Mouse (Mus musculus): ENCODE data around the gene Ccdc155. TPM values are rescaled to one million over a fixed set of nuclear protein-coding genes. Genes with fewer than 3 reads are reported as not detected.

The Ccdc155 gene
- polyA plus RNA-seq, 1 experiment from 2014 or later: not detected

DNA sequence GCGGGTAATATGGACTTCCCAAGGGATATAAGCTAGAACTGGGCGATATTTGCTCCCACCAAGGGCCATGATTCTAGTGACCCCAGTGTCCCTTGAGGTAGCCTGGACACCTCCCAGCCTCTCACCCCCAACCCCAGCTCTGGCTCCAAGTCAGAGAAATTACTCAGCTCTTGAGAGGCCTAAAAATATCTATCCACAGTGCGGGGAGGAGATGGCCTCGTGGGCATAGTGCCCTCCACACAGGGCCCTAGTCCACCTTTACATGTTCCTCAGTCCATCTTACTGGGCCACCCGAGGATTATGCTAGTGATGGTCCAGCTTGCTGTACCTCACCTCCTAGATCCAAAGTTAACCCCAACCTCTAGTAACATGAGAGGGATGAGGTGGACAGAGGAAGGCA is 39.9 kb downstream of the Ccdc155 start:
- Histone ChIP-seq H3K27me3 (replicated peaks; ENCODE audit: control insufficient read depth, insufficient read depth, low read length) (peaks cover 71% of the 10 kb centered on the region), H3K27ac (ENCODE audit: low read depth, low read length) (no peak overlapping the region), H3K4me1 (replicated peaks; ENCODE audit: control insufficient read depth, insufficient read depth, low read length) (peaks cover 5% of the 10 kb centered on the region; the same call in 1 of the 2 replicates), H3K4me3 (ENCODE audit: low read depth, low read length) (no peak overlapping the region), H3K4me2 (replicated peaks; ENCODE audit: low read depth) (no peak overlapping the region), H3K36me3 (ENCODE audit: control insufficient read depth, insufficient read depth) (peaks cover 7% of the 10 kb centered on the region; the same call in 1 of the 2 replicates), H3K9ac (ENCODE audit: low read depth, low read length) (no peak overlapping the region), H3K9me3 (ENCODE audit: control insufficient read depth) (peaks cover 4% of the 10 kb centered on the region)
- WGBS: 59% methylated on average over 5 of the region's 5 CpGs
- TF ChIP-seq CTCF (IDR thresholded peaks at IDR 0.05; ENCODE audit: low read depth): no peak
- ATAC-seq: no peak

GRCm38 (mm10) chr7:45163735-45164490 is 40.8 kb downstream of the Ccdc155 start, which contains the start of gene Slc17a7:
Gene Slc17a7, plus strand, starts transcription at chr7:45163949.
- 3% methylated on average over 41 of the region's 41 CpGs for WGBS
- TF ChIP-seq CTCF (IDR thresholded peaks at IDR 0.05; ENCODE audit: low read depth): no peak
- peak within 1 kb of the TSS; percentile 47 for H3K4me3 ChIP-seq (ENCODE audit: low read depth, low read length)
- H3K27ac ChIP-seq (ENCODE audit: low read depth, low read length): no peak within 1 kb of the TSS
- peaks cover 15% of the 10 kb centered on the region for H3K36me3 ChIP-seq (ENCODE audit: control insufficient read depth, insufficient read depth)
- peaks cover 5% of the 10 kb centered on the region; the same call in 1 of the 2 replicates for H3K4me1 ChIP-seq (replicated peaks; ENCODE audit: control insufficient read depth, insufficient read depth, low read length)
- peaks cover 63% of the 10 kb centered on the region for H3K27me3 ChIP-seq (replicated peaks; ENCODE audit: control insufficient read depth, insufficient read depth, low read length)
- 0 out of 2 replicates have a peak, but pooled peaks have one; percentile 19 for ATAC-seq
- H3K4me2 ChIP-seq (replicated peaks; ENCODE audit: low read depth): peak within 1 kb of the TSS; percentile 78
- peak within 1 kb of the TSS; percentile 50; the same call in 1 of the 2 replicates for H3K9ac ChIP-seq (ENCODE audit: low read depth, low read length)
- no peaks in the 10 kb centered on the region; the same call in 1 of the 2 replicates for H3K9me3 ChIP-seq (ENCODE audit: control insufficient read depth)

DNA sequence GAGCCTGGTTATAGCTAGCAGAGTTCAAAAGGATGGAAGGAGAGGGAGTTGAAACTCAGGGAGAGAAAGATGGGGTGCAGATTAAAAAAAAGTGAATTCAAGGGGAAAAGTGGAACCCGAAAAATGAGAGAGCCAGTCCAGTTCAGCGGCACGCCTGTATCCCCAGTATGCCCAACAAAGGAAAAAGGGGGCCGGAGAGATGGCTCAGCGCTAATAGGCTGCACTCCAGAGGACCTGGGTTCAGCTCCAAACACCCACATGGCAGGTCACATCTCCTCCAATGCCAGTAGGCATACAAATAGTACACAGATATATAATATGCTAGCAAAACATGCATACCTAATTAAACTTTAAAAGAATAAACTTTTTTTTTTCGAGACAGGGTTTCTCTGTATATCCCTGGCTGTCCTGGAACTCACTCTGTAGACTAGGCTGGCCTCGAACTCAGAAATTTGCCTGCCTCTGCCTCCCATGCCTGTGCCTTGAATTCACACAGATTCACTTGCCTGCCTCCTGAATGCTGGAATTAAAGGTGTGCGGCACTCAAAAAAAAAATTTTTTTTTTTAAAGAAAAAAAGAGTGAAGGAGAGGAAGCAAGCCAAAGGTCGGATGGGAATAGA is 41.6 kb downstream of the Ccdc155 start:
- Histone ChIP-seq H3K4me2 (replicated peaks; ENCODE audit: low read depth) (no peak overlapping the region), H3K27me3 (replicated peaks; ENCODE audit: control insufficient read depth, insufficient read depth, low read length) (peaks cover 55% of the 10 kb centered on the region), H3K36me3 (ENCODE audit: control insufficient read depth, insufficient read depth) (peaks cover 22% of the 10 kb centered on the region), H3K27ac (ENCODE audit: low read depth, low read length) (no peak overlapping the region), H3K9ac (ENCODE audit: low read depth, low read length) (no peak overlapping the region), H3K4me1 (replicated peaks; ENCODE audit: control insufficient read depth, insufficient read depth, low read length) (peaks cover 5% of the 10 kb centered on the region; the same call in 1 of the 2 replicates), H3K4me3 (ENCODE audit: low read depth, low read length) (peak overlapping the region; percentile 47; the same call in 1 of the 2 replicates), H3K9me3 (ENCODE audit: control insufficient read depth) (no peaks in the 10 kb centered on the region)
- TF ChIP-seq CTCF (IDR thresholded peaks at IDR 0.05; ENCODE audit: low read depth): no peak
- no peak for ATAC-seq
- WGBS: 69% methylated on average over 9 of the region's 9 CpGs

- H3K27me3 ChIP-seq (replicated peaks; ENCODE audit: control insufficient read depth, insufficient read depth, low read length): peaks cover 50% of the 10 kb centered on the region
- H3K4me2 ChIP-seq (replicated peaks; ENCODE audit: low read depth): peak overlapping the region; percentile 71
- H3K36me3 ChIP-seq (ENCODE audit: control insufficient read depth, insufficient read depth): peaks cover 28% of the 10 kb centered on the region
- no peak for ATAC-seq
- peaks cover 5% of the 10 kb centered on the region; the same call in 1 of the 2 replicates for H3K4me1 ChIP-seq (replicated peaks; ENCODE audit: control insufficient read depth, insufficient read depth, low read length)
- no peak overlapping the region for H3K27ac ChIP-seq (ENCODE audit: low read depth, low read length)
- WGBS: 25% methylated on average over 6 of the region's 6 CpGs
- no peak for TF ChIP-seq CTCF (IDR thresholded peaks at IDR 0.05; ENCODE audit: low read depth)
- H3K9me3 ChIP-seq (ENCODE audit: control insufficient read depth): no peaks in the 10 kb centered on the region
- 0 out of 2 replicates have a peak overlapping the region, but pooled peaks have one; percentile 7 for H3K9ac ChIP-seq (ENCODE audit: low read depth, low read length)
- H3K4me3 ChIP-seq (ENCODE audit: low read depth, low read length): peak overlapping the region; percentile 36
Observed at GRCm38 (mm10) chr7:45162551-45162950, 42.1 kb downstream of the Ccdc155 start.

- Histone ChIP-seq H3K9me3 (ENCODE audit: control insufficient read depth) (no peaks in the 10 kb centered on the region), H3K4me2 (replicated peaks; ENCODE audit: low read depth) (peak overlapping the region; percentile 71), H3K27ac (ENCODE audit: low read depth, low read length) (no peak overlapping the region), H3K4me1 (replicated peaks; ENCODE audit: control insufficient read depth, insufficient read depth, low read length) (peaks cover 5% of the 10 kb centered on the region; the same call in 1 of the 2 replicates), H3K9ac (ENCODE audit: low read depth, low read length) (0 out of 2 replicates have a peak overlapping the region, but pooled peaks have one; percentile 7), H3K27me3 (replicated peaks; ENCODE audit: control insufficient read depth, insufficient read depth, low read length) (peaks cover 45% of the 10 kb centered on the region), H3K36me3 (ENCODE audit: control insufficient read depth, insufficient read depth) (peaks cover 30% of the 10 kb centered on the region), H3K4me3 (ENCODE audit: low read depth, low read length) (peak overlapping the region; percentile 36)
- peak; percentile 89 for TF ChIP-seq CTCF (IDR thresholded peaks at IDR 0.05; ENCODE audit: low read depth)
- 4% methylated on average over 35 of the region's 35 CpGs for WGBS
- peak; percentile 71 for ATAC-seq
Observed at GRCm38 (mm10) chr7:45161612-45162473, 42.8 kb downstream of the Ccdc155 start.

Measured in intestine, postnatal 0 days (tissue).